Mouse (Mus musculus): ENCODE measurements around the gene Spdl1. TPM values are rescaled to one million over a fixed set of nuclear protein-coding genes. Genes with fewer than 3 reads are reported as not detected.

Spdl1 gene
- polyA plus RNA-seq, 1 experiment, result 16.2 TPM

DNA sequence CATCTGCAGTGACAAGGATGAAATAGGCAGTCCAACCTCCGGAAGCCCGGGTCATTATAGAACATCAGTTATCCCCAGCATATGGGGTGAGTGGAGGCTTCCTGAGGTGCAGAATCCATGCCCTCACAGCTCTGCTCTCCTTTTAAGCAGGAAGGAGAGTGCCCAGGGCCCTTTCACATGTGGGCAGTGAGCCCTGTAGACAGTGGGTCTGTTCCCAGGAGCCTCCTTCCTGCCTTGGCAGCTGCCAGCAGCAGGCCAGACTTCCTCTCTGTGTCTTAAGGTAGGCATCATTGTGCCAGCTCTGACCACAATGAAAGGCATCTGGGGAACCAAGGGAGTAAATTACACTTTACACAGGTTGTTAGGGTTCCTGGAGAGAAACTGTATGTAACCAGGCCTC is 64.0 kb downstream of the Spdl1 start:
- Histone ChIP-seq H3K4me1 (ENCODE audit: control insufficient read depth, insufficient read depth, low read length) (no peaks in the 10 kb centered on the region), H3K27ac (ENCODE audit: insufficient read depth, low read length) (no peak overlapping the region), H3K4me3 (ENCODE audit: insufficient read depth, low read length) (no peak overlapping the region)
- TF ChIP-seq POLR2A (IDR thresholded peaks at IDR 0.05; ENCODE audit: low read depth, low read length), result no peak
- no peak for TF ChIP-seq CTCF (IDR thresholded peaks at IDR 0.05; ENCODE audit: borderline replicate concordance, insufficient read depth, low read length)

DNA sequence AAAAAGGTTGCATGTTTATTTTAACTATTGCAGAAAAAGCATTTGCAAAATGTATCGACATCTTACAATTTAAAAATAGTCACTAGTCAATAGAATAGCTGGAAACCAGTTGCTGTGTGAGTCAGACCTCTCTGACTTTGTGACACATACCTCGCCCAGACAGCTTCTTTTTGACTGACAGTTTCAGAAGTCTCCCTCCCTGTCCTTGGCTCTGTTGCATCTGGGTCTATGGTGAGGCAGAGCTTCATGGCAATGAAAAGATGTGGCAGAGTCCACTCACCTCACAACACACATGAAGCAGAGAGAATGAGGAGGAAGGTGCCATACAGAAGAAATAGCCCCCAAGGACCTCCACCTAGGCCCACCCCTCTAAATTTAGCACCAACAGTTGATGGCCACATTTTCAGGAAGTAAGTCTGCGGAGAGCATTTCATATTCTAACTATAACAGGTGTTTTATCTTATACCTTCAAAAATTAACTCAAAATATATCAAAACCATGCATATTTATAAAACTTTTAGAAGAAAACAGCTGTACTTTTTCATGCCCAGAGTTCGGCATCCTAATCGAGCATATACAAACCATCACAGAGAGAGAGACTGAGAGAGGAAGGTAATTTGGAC is 69.6 kb downstream of the Spdl1 start:
- H3K4me1 ChIP-seq (ENCODE audit: control insufficient read depth, insufficient read depth, low read length), result no peaks in the 10 kb centered on the region
- H3K4me3 ChIP-seq (ENCODE audit: insufficient read depth, low read length), result no peak overlapping the region
- TF ChIP-seq POLR2A (IDR thresholded peaks at IDR 0.05; ENCODE audit: low read depth, low read length) (no peak), CTCF (IDR thresholded peaks at IDR 0.05; ENCODE audit: borderline replicate concordance, insufficient read depth, low read length) (no peak)
- no peak overlapping the region for H3K27ac ChIP-seq (ENCODE audit: insufficient read depth, low read length)

DNA sequence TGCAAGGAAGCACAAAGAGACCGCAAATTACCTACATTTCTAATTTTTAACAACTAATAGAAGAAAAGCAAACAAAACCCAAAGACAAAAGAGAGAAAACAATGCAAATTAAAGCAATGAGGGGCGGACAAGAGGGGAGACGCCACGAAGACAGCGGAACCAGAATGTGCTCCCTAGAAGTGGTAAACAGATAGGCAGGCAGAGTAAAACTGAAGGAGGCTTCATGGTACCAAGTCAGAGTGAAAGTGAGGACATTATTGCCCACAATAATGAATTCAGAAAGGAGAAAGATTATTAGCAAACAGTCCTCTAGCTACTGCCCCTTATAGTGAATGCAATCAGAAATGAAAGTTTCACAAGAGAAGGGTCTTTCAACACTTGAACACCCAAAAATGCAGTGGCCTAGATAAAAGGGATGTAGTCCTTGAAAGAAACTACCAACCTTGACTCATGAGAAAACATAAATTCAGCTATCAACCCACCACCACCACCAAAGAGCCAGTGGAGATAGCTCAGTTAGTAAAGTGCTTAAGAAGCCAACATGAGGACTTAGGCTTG is 70.8 kb downstream of the Spdl1 start:
- H3K4me1 ChIP-seq (ENCODE audit: control insufficient read depth, insufficient read depth, low read length), result no peaks in the 10 kb centered on the region
- TF ChIP-seq POLR2A (IDR thresholded peaks at IDR 0.05; ENCODE audit: low read depth, low read length) (no peak), CTCF (IDR thresholded peaks at IDR 0.05; ENCODE audit: borderline replicate concordance, insufficient read depth, low read length) (no peak)
- no peak overlapping the region for H3K4me3 ChIP-seq (ENCODE audit: insufficient read depth, low read length)
- H3K27ac ChIP-seq (ENCODE audit: insufficient read depth, low read length), result no peak overlapping the region

DNA sequence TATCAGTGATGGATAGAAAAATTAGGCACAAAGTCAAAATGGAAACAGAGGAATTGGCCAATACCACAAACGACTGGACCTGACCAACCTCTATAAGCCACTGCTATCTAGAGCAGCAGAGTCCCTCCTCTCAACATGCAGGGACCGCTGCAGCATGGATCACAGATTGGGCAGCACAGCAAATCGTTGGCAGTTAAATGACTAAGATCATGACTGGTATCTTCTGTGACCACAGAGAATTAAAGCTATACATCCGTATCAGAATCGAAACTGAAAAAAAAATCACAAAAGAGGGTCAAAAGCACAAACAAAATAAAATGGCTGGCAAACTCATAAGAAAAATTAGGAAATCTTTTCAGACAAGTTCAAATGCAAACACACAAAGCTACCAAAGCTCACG is 71.3 kb downstream of the Spdl1 start:
- Histone ChIP-seq H3K4me3 (ENCODE audit: insufficient read depth, low read length) (no peak overlapping the region), H3K4me1 (ENCODE audit: control insufficient read depth, insufficient read depth, low read length) (no peaks in the 10 kb centered on the region), H3K27ac (ENCODE audit: insufficient read depth, low read length) (no peak overlapping the region)
- TF ChIP-seq POLR2A (IDR thresholded peaks at IDR 0.05; ENCODE audit: low read depth, low read length) (no peak), CTCF (IDR thresholded peaks at IDR 0.05; ENCODE audit: borderline replicate concordance, insufficient read depth, low read length) (no peak)

GRCm38 (mm10) chr11:34759582-34759981 is 73.9 kb downstream of the Spdl1 start:
- Histone ChIP-seq H3K4me1 (ENCODE audit: control insufficient read depth, insufficient read depth, low read length) (no peaks in the 10 kb centered on the region), H3K27ac (ENCODE audit: insufficient read depth, low read length) (no peak overlapping the region), H3K4me3 (ENCODE audit: insufficient read depth, low read length) (no peak overlapping the region)
- TF ChIP-seq POLR2A (IDR thresholded peaks at IDR 0.05; ENCODE audit: low read depth, low read length), result no peak
- TF ChIP-seq CTCF (IDR thresholded peaks at IDR 0.05; ENCODE audit: borderline replicate concordance, insufficient read depth, low read length), result no peak

Other genes with a start within 250 kb of the Spdl1 start
- gene Dock2, start 49.7 kb downstream of the Spdl1 start, polyA plus RNA-seq (2011; ENCODE audit: insufficient read length, low read depth, missing spikeins), result 0.56 TPM in 1 of 2 replicates, not detected in the other

Measured in embryonic fibroblast, embryonic 13.5 days (primary cell).